ENCODE assay signal across 9 mouse cellular contexts in genomic region chr7:28050584-28050983, GRCm38 (mm10). TPM values are rescaled to one million over a fixed set of nuclear protein-coding genes. Genes with fewer than 3 reads are reported as not detected.
DNase-seq lines count a peak whose midpoint lies in the region; ATAC-seq and TF ChIP-seq lines count a peak whose summit lies in the region.
"Had no signal": no experiment of that assay in that cellular context is flagged by ENCODE, and none has a peak within 500 bp of the region (broad histone marks: within the 10 kb centered on the region; RNA-seq: fewer than 3 reads in every experiment).

No protein-coding gene starts in this region.

- WGBS in hindbrain, embryonic 12.5 days: 60% methylated on average over 17 of the region's 17 CpGs
- 63% methylated on average over 17 of the region's 17 CpGs for WGBS in midbrain, embryonic 12.5 days

- H3K4me1 ChIP-seq in erythroblast, embryonic 14.5 days (ENCODE audit: control insufficient read depth): peaks cover 29% of the 10 kb centered on the region
- H3K4me1 ChIP-seq in ES-E14 (ENCODE audit: control insufficient read depth in 2 of 2, insufficient read depth in 2 of 2, low read length in 2 of 2, poor library complexity in 1 of 2): peaks cover 2 to 4% of the 10 kb centered on the region in 2 experiments; a peak in 2 of 4 replicates
- H3K4me1 ChIP-seq in hindbrain, embryonic 12.5 days: peaks cover 8% of the 10 kb centered on the region
- peaks cover 10% of the 10 kb centered on the region for H3K4me1 ChIP-seq in midbrain, embryonic 12.5 days

- no peak for DNase-seq in ES-E14 (ENCODE audit: low read depth, low spot score)
- no peak for DNase-seq in right cerebral cortex, adult 18-20 months
- no peak for DNase-seq in natural killer cell, adult 2 months (ENCODE audit: low spot score in 2 of 2)
- no peak for DNase-seq in left cerebral cortex, adult 2 months (ENCODE audit: extremely low spot score in 1 of 2, low spot score in 2 of 2)

- H3K36me3 ChIP-seq in erythroblast, embryonic 14.5 days (ENCODE audit: control insufficient read depth): peaks cover 36% of the 10 kb centered on the region
- H3K36me3 ChIP-seq in ES-E14 (ENCODE audit: control insufficient read depth, insufficient read depth, low read length, poor library complexity, severe bottlenecking): peaks cover 31% of the 10 kb centered on the region
- peaks cover 33% of the 10 kb centered on the region for H3K36me3 ChIP-seq in hindbrain, embryonic 12.5 days
- peaks cover 34% of the 10 kb centered on the region for H3K36me3 ChIP-seq in midbrain, embryonic 12.5 days

- no peak overlapping the region for H3K27ac ChIP-seq in ES-E14 (ENCODE audit: insufficient read depth, low read depth, low read length, poor library complexity, severe bottlenecking)
- H3K27ac ChIP-seq in hindbrain, embryonic 12.5 days: no peak overlapping the region
- no peak overlapping the region for H3K27ac ChIP-seq in midbrain, embryonic 12.5 days (replicated peaks)
- no peak overlapping the region for H3K27ac ChIP-seq in left cerebral cortex, adult 2 months

- no peak for ATAC-seq in erythroblast, adult 5-6 weeks (replicated peaks; ENCODE audit: low FRiP score, poor library complexity, severe bottlenecking)
- ATAC-seq in hindbrain, embryonic 12.5 days (ENCODE audit: low FRiP score): no peak
- no peak for ATAC-seq in midbrain, embryonic 12.5 days (ENCODE audit: low FRiP score, low read depth)

- H3K4me2 ChIP-seq in hindbrain, embryonic 12.5 days (replicated peaks): peak overlapping the region; percentile 63
- peak overlapping the region; percentile 32 for H3K4me2 ChIP-seq in midbrain, embryonic 12.5 days (replicated peaks)

- in situ Hi-C loops in ES-E14 (cut with MboI; ENCODE audit: low sequenced_read_pairs in 2 of 2, unreplicated experiment in 2 of 2): no loop called here

- intact Hi-C loops in left cerebral cortex, adult 2 months (cut with DNase I): loop anchor here (1.0 kb wide), 3 partner anchors 50 to 118 kb away; no protein-coding TSS in a partner anchor

- peak overlapping the region; percentile 93 for H3K4me3 ChIP-seq in erythroblast, embryonic 14.5 days (replicated peaks)
- peak overlapping the region in 1 of 2 experiments; percentile 43; a peak in 2 of 4 replicates for H3K4me3 ChIP-seq in ES-E14 (ENCODE audit: insufficient read depth in 1 of 2, low read depth in 1 of 2, low read length in 2 of 2, poor library complexity in 1 of 2, severe bottlenecking in 1 of 2)
- H3K4me3 ChIP-seq in hindbrain, embryonic 12.5 days: no peak overlapping the region
- 0 out of 2 replicates have a peak overlapping the region, but pooled peaks have one; percentile 12 for H3K4me3 ChIP-seq in midbrain, embryonic 12.5 days
- H3K4me3 ChIP-seq in left cerebral cortex, adult 2 months: no peak overlapping the region

- no peaks in the 10 kb centered on the region; the same call in 1 of the 2 replicates for H3K27me3 ChIP-seq in erythroblast, embryonic 14.5 days (ENCODE audit: control insufficient read depth)
- H3K27me3 ChIP-seq in hindbrain, embryonic 12.5 days: no peaks in the 10 kb centered on the region
- 0 out of 2 replicates have a peak, but pooled peaks cover 3% of the 10 kb centered on the region for H3K27me3 ChIP-seq in midbrain, embryonic 12.5 days

- H3K9me3 ChIP-seq in erythroblast, embryonic 14.5 days (ENCODE audit: control insufficient read depth, low read length): no peaks in the 10 kb centered on the region
- no peaks in the 10 kb centered on the region for H3K9me3 ChIP-seq in ES-E14 (ENCODE audit: control insufficient read depth, insufficient read depth, low read depth, low read length)
- H3K9me3 ChIP-seq in hindbrain, embryonic 12.5 days (replicated peaks): no peaks in the 10 kb centered on the region
- no peaks in the 10 kb centered on the region for H3K9me3 ChIP-seq in midbrain, embryonic 12.5 days

- H3K9ac ChIP-seq in ES-E14 (ENCODE audit: insufficient read depth, low read depth, low read length, poor library complexity, severe bottlenecking): peak overlapping the region; percentile 8; the same call in 1 of the 2 replicates
- no peak overlapping the region for H3K9ac ChIP-seq in hindbrain, embryonic 12.5 days
- no peak overlapping the region for H3K9ac ChIP-seq in midbrain, embryonic 12.5 days (replicated peaks)

- TF ChIP-seq CTCF in left cerebral cortex, adult 2 months (IDR thresholded peaks at IDR 0.05): no peak

TF ChIP-seq in ES-E14, 5 proteins besides CTCF, POLR2A, EP300 and RAD21:
- no peak for TF ChIP-seq MAFK (IDR thresholded peaks at IDR 0.05; ENCODE audit: insufficient read depth, low read depth, low read length)
- no peak for TF ChIP-seq ZC3H11A (IDR thresholded peaks at IDR 0.05; ENCODE audit: borderline replicate concordance, low read depth, low read length)
- TF ChIP-seq HCFC1 (IDR thresholded peaks at IDR 0.05; ENCODE audit: borderline replicate concordance, insufficient read depth, low read length): no peak
- no peak for TF ChIP-seq ZNF384 (IDR thresholded peaks at IDR 0.05; ENCODE audit: low read depth, low read length)
- TF ChIP-seq CHD2 (IDR thresholded peaks at IDR 0.05; ENCODE audit: low read depth, low read length): no peak

RNA-seq across cellular contexts. Expression of gene Psmc4, which starts 0.7 kb away (rescaled TPM):
- polyA plus RNA-seq in erythroblast, embryonic 14.5 days (2012): 11.9 and 12.8 TPM in 2 replicates
- total RNA-seq in erythroblast, adult 5-6 weeks (2015; ENCODE audit: low replicate concordance): 42.7 and 43.7 TPM in 2 replicates
- 36.5 and 39.1 TPM in 2 replicates for total RNA-seq in erythroblast, adult 5-6 weeks (2017; ENCODE audit: low replicate concordance)
- total RNA-seq in ES-E14 (2012; rRNA removed): 211 and 287 TPM in 2 replicates
- 309 and 313 TPM in 2 replicates for polyA plus RNA-seq in hindbrain, embryonic 12.5 days (2016; fragmentation: Nextera tagmentation; extraction: Ambion mirVana)
- polyA plus RNA-seq in midbrain, embryonic 12.5 days (2016; fragmentation: Nextera tagmentation; extraction: Ambion mirVana): 355 TPM in 2 replicates
- total RNA-seq in left cerebral cortex, adult 2 months (2021): 100 to 1,000 TPM; 127 to 130 TPM

RNA-seq across cellular contexts. Expression of gene Fcgbp, which starts 20.5 kb away (rescaled TPM):
- not detected in 2 replicates for polyA plus RNA-seq in erythroblast, embryonic 14.5 days (2012)
- not detected in 2 replicates for total RNA-seq in erythroblast, adult 5-6 weeks (2015; ENCODE audit: low replicate concordance)
- not detected in 2 replicates for total RNA-seq in erythroblast, adult 5-6 weeks (2017; ENCODE audit: low replicate concordance)
- total RNA-seq in ES-E14 (2012; rRNA removed): 0.85 and 1.2 TPM in 2 replicates
- 0.31 TPM in 1 of 2 replicates, not detected in the other for polyA plus RNA-seq in hindbrain, embryonic 12.5 days (2016; fragmentation: Nextera tagmentation; extraction: Ambion mirVana)
- polyA plus RNA-seq in midbrain, embryonic 12.5 days (2016; fragmentation: Nextera tagmentation; extraction: Ambion mirVana): 0.10 and 0.28 TPM in 2 replicates
- under 1 TPM; 0.26 to 0.36 TPM for total RNA-seq in left cerebral cortex, adult 2 months (2021)
- polyA plus RNA-seq: C2C12 had no signal

RNA-seq across cellular contexts. Expression of gene Zfp850, which starts 36.7 kb away (rescaled TPM):
- 0.01 TPM in 1 of 2 replicates, not detected in the other for polyA plus RNA-seq in erythroblast, embryonic 14.5 days (2012)
- 0.38 and 2.3 TPM in 2 replicates for total RNA-seq in erythroblast, adult 5-6 weeks (2015; ENCODE audit: low replicate concordance)
- 0.43 and 0.84 TPM in 2 replicates for total RNA-seq in erythroblast, adult 5-6 weeks (2017; ENCODE audit: low replicate concordance)
- total RNA-seq in ES-E14 (2012; rRNA removed): 21.6 and 24.0 TPM in 2 replicates
- 6.1 and 7.5 TPM in 2 replicates for polyA plus RNA-seq in hindbrain, embryonic 12.5 days (2016; fragmentation: Nextera tagmentation; extraction: Ambion mirVana)
- polyA plus RNA-seq in midbrain, embryonic 12.5 days (2016; fragmentation: Nextera tagmentation; extraction: Ambion mirVana): 6.7 and 7.2 TPM in 2 replicates
- 1 to 10 TPM; 7.0 to 7.1 TPM for total RNA-seq in left cerebral cortex, adult 2 months (2021)

Comparison
In these comparisons a context has a peak if more than half of its experiments do, and no peak if none do; other contexts are left out.
1. H3K4me3 ChIP-seq: peak in erythroblast, embryonic 14.5 days (single experiment) and midbrain, embryonic 12.5 days (single experiment); none in hindbrain, embryonic 12.5 days (single experiment) and left cerebral cortex, adult 2 months (single experiment).